Mouse (Mus musculus): ENCODE data around the gene Shisa9. TPM values are rescaled to one million over a fixed set of nuclear protein-coding genes. Genes with fewer than 3 reads are reported as not detected.

Shisa9 gene
- total and polyA plus RNA-seq, 3 experiments: not detected

- Histone ChIP-seq H3K9me3 (replicated peaks; ENCODE audit: low read length) (no peaks in the 10 kb centered on the region), H3K79me2 (replicated peaks; ENCODE audit: control insufficient read depth, extremely low read depth, insufficient read depth, poor library complexity, severe bottlenecking) (no peaks in the 10 kb centered on the region), H3K4me3 (replicated peaks in 1 of 3; ENCODE audit: low read depth in 2 of 3, low read length in 2 of 3, poor library complexity in 1 of 3) (no peak overlapping the region), H3K27ac (ENCODE audit: insufficient read depth, low read depth) (no peak overlapping the region), H3K4me1 (ENCODE audit: control insufficient read depth in 1 of 2, insufficient read depth in 2 of 2) (no peaks in the 10 kb centered on the region), H3K36me3 (replicated peaks in 1 of 2; ENCODE audit: control insufficient read depth in 1 of 2, insufficient read depth in 1 of 2, low read length in 1 of 2) (no peaks in the 10 kb centered on the region), H3K4me2 (ENCODE audit: insufficient read depth, low read depth, poor library complexity, severe bottlenecking) (no peak overlapping the region), H3K9ac (ENCODE audit: insufficient read depth, low read depth) (no peak overlapping the region), H3K27me3 (replicated peaks) (peaks cover 5% of the 10 kb centered on the region)
- in situ Hi-C loops (cut with MboI; ENCODE audit: low pct_ligation_motif_present, low pct_unique_long_range_greater_than_20kb, low sequenced_read_pairs) (no loop called here), dilution Hi-C loops (cut with MboI; ENCODE audit: extremely low pct_ligation_motif_present, extremely low pct_unique_long_range_greater_than_20kb, low sequenced_read_pairs) (no loop called here)
- no peak for TF ChIP-seq USF1 (IDR thresholded peaks at IDR 0.05; ENCODE audit: low read depth, low read length)
- TF ChIP-seq GABPA (IDR thresholded peaks at IDR 0.05; ENCODE audit: insufficient replicate concordance, low read depth, low read length): no peak
- TF ChIP-seq KAT2A (IDR thresholded peaks at IDR 0.05; ENCODE audit: insufficient replicate concordance, low read length): no peak
- TF ChIP-seq E2F4 (IDR thresholded peaks at IDR 0.05; ENCODE audit: insufficient replicate concordance, low read depth, low read length): no peak
- TF ChIP-seq RAD21 (IDR thresholded peaks at IDR 0.05; ENCODE audit: low read depth, low read length): no peak
- no peak for TF ChIP-seq CHD2 (IDR thresholded peaks at IDR 0.05; ENCODE audit: low read length)
- TF ChIP-seq ETS1 (conservative IDR thresholded peaks at IDR 0.05; ENCODE audit: low read depth, low read length): no peak
- TF ChIP-seq IRF4 (IDR thresholded peaks at IDR 0.05; ENCODE audit: low read depth, low read length): no peak
- TF ChIP-seq CHD1 (IDR thresholded peaks at IDR 0.05; ENCODE audit: low read depth, low read length): no peak
- TF ChIP-seq ZKSCAN1 (IDR thresholded peaks at IDR 0.05; ENCODE audit: borderline replicate concordance, low read depth, low read length): no peak
- no peak for TF ChIP-seq JUN (IDR thresholded peaks at IDR 0.05; ENCODE audit: insufficient read depth, low read depth, low read length)
- no peak for TF ChIP-seq ZNF384 (IDR thresholded peaks at IDR 0.05; ENCODE audit: low read depth, low read length)
- TF ChIP-seq MAFK (IDR thresholded peaks at IDR 0.05; ENCODE audit: insufficient replicate concordance, low read length): no peak
- TF ChIP-seq ZMIZ1 (IDR thresholded peaks at IDR 0.05; ENCODE audit: low read depth, low read length): no peak
- no peak for TF ChIP-seq UBTF (IDR thresholded peaks at IDR 0.05; ENCODE audit: low read depth, low read length)
- TF ChIP-seq NELFE (IDR thresholded peaks at IDR 0.05; ENCODE audit: low read depth, low read length): no peak
- DNase-seq (ENCODE audit: extremely low read depth): no peak
These were observed 135.6 kb downstream of the Shisa9 start for GRCm38 (mm10) chr16:12119463-12119862.

GRCm38 (mm10) chr16:12129782-12130181, 145.9 kb downstream of the Shisa9 start:
- in situ Hi-C loops (cut with MboI; ENCODE audit: low pct_ligation_motif_present, low pct_unique_long_range_greater_than_20kb, low sequenced_read_pairs) (no loop called here), dilution Hi-C loops (cut with MboI; ENCODE audit: extremely low pct_ligation_motif_present, extremely low pct_unique_long_range_greater_than_20kb, low sequenced_read_pairs) (no loop called here)
- peaks cover 2% of the 10 kb centered on the region for H3K27me3 ChIP-seq (replicated peaks)
- peaks cover 13% of the 10 kb centered on the region for H3K9me3 ChIP-seq (replicated peaks; ENCODE audit: low read length)
- no peaks in the 10 kb centered on the region; the same call in 1 of the 2 replicates for H3K79me2 ChIP-seq (replicated peaks; ENCODE audit: control insufficient read depth, extremely low read depth, insufficient read depth, poor library complexity, severe bottlenecking)
- no peak overlapping the region for H3K9ac ChIP-seq (ENCODE audit: insufficient read depth, low read depth)
- no peak overlapping the region for H3K27ac ChIP-seq (ENCODE audit: insufficient read depth, low read depth)
- peaks cover 0 to 5% of the 10 kb centered on the region in 2 experiments; a peak in 1 of 4 replicates for H3K4me1 ChIP-seq (ENCODE audit: control insufficient read depth in 1 of 2, insufficient read depth in 2 of 2)
- no peak for DNase-seq (ENCODE audit: extremely low read depth)
- no peaks in the 10 kb centered on the region for H3K36me3 ChIP-seq (replicated peaks in 1 of 2; ENCODE audit: control insufficient read depth in 1 of 2, insufficient read depth in 1 of 2, low read length in 1 of 2)
- H3K4me2 ChIP-seq (ENCODE audit: insufficient read depth, low read depth, poor library complexity, severe bottlenecking): no peak overlapping the region
- TF ChIP-seq CTCF (conservative IDR thresholded peaks at IDR 0.05 in 1 of 2, IDR thresholded peaks at IDR 0.05 in 1 of 2; ENCODE audit: low read depth in 2 of 2, low read length in 2 of 2) (no peak), UBTF (IDR thresholded peaks at IDR 0.05; ENCODE audit: low read depth, low read length) (no peak), CHD1 (IDR thresholded peaks at IDR 0.05; ENCODE audit: low read depth, low read length) (no peak), SIN3A (IDR thresholded peaks at IDR 0.05; ENCODE audit: low read length) (no peak)
- no peak overlapping the region for H3K4me3 ChIP-seq (replicated peaks in 1 of 3; ENCODE audit: low read depth in 2 of 3, low read length in 2 of 3, poor library complexity in 1 of 3)
